Mouse (Mus musculus): ENCODE results near the gene Slfn9.
"Not testable (repeated sequence)": the region's sequence is repeated elsewhere in the genome, so short reads cannot be mapped to it uniquely, and the experiment has no call there.

DNA sequence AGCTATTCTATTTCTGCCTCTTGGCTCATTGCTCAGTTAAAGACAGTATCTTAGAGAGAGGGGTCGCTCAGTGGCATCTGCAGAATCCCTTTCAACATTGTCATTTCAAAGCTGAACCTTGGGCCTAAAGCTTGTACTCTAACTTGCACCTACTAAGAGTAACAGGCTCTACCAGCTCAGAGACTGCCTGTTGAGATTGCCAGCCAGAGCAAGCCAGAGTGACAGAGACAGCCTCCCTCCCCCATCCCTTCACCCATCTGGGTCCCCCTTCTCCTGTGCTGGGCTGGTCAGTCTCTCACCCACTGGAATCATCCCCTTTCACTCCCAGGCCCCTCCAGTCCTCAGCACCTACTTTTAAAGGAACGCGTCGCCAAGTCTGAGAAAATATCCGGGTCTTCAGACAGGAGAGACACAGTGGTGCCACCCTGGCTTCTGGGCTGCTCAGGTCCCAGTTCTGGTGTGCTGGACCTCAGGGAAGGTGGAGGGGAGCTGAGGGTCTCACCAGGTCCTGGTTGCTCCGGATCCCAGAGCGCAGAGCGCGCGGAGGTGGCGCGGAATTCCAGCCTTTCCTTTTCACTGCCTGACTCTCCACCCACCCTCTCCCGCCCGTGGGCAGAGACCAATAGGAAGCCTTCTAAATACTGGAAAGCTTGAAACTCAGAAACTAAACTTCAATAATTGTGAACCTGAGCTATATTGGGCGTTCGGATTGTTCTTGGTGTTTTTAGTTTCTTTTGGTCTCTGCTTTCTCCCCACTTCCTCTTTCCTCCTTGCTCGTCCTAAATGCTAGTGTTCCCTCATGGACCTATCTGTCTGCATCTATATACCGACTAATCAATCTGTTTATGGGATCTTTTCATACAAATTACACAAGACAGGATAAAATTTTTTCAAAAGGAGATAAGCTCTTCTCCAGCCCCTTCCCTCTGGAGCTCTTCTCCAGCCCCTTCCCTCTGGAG is 28.2 kb upstream of the Slfn9 start:
- TF ChIP-seq MYOG (IDR thresholded peaks at IDR 0.05; ENCODE audit: control insufficient read depth, extremely low read depth, insufficient read length); CTCF (IDR thresholded peaks at IDR 0.05; ENCODE audit: control insufficient read depth, insufficient read depth, insufficient read length); USF1 (IDR thresholded peaks at IDR 0.05; ENCODE audit: low read depth); MYOD1 (IDR thresholded peaks at IDR 0.05; ENCODE audit: control insufficient read depth, insufficient read length, low read depth): not testable (repeated sequence)

Measured in C2C12 (cell line).